Mouse (Mus musculus) kidney, adult 11 months (tissue): Measurements from ENCODE around the gene Erc2.
"Not testable (repeated sequence)": the region's sequence is repeated elsewhere in the genome, so short reads cannot be mapped to it uniquely, and the experiment has no call there.

Source experiments
- DNase-seq: peaks from one replicate; pipeline ENCODE4 v3.0.0; 2022

Erc2 gene

DNA sequence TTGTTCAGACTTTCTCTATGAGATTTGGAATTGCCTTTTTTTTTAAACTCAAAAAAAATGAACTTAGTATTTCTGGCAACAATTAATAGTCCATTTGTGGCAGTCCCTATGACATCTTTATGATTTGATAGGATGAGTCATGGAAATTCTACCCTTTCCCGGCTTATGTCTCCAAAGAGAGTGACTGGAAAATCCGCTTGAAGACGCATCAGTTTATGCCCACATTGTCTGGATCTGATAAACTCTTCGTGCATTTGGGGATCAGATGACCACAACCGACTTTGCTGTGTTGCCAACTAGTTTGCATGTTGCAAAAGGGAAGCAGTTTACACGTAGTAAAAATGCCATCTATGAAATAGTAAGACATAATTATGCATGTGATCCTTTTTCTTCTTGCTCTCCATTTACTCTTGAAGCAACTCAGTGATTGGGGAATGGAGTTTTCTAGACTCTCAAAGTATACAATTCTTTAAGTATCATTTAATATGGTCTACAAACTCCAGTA lies 215.4 kb downstream of the Erc2 start:
- no peak for DNase-seq

DNA sequence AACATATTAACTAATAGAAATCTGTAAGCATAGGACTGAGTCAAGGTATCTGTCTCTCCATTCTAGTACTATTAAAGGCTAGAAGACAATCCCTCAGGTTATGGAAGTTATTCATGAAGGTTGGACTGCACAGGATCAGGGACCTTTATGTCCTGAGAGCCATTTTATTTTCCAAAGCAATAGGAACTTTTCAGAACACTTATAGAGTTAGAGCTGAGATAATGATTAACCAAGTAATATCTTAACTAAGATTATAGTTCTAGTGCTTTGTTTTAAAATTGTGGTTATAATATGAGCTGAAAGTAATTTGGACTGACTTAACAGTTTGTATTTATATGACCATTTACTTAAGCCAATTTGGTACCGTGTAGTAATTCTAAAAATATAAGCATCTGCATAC lies 217.9 kb downstream of the Erc2 start:
- DNase-seq = no peak

DNA sequence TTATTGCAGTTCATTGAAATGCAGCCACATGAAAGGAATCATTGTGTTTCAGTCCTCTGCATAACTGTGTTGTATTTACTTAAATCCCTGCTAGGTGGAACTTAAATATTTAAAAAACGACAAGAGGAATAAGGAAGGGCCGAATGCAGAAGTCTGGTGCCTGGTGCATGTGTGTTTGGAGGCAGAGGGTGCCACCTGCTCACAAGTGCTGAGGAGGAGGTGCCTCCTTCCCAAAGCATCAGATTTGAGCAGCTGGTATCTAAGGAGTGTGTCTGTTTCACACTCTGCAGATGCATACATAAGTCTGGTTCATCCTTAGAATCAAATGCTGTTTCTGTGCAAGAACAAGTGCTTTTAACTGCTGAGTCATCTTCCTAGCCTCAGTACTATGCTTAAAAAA lies 224.6 kb downstream of the Erc2 start:
- no peak for DNase-seq

DNA sequence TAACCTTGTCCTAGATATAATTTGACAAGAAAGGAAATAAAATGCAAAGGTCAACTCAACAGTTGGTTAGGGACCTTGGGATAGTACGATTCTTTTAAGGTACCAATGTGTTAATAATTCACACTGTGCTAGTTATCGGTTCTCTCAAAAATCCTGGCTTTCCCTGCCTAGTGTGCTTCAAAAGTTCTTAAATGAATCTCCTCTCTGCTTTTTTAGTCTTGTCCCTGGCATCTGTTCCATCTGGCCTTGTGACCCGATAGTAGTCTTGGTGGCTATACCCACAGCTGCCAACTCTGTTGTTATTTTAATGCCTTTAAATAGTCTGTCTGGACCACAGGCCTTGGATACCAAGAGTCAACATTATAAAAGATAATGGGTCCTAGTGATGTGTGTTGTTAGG lies 225.1 kb downstream of the Erc2 start:
- peak; percentile 2 for DNase-seq

DNA sequence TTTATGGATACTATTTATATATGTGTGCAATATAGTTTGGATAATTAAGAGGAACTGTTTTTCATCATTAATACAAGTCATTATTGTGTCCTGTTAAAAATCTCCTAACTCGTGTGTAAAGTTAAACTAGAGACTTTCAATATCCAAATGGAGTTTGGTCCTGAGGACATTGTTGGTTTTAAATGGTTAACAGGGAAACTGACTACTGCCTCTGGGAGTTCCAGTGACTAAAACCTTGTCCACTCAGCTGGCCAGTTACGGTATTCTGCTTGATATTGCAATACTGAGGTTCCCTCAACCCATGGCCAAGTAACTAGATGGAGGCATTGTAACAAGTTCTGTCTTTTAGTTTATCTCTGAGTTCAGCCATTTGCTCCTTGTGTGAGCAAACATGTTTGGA lies 229.0 kb downstream of the Erc2 start:
- no peak for DNase-seq

DNA sequence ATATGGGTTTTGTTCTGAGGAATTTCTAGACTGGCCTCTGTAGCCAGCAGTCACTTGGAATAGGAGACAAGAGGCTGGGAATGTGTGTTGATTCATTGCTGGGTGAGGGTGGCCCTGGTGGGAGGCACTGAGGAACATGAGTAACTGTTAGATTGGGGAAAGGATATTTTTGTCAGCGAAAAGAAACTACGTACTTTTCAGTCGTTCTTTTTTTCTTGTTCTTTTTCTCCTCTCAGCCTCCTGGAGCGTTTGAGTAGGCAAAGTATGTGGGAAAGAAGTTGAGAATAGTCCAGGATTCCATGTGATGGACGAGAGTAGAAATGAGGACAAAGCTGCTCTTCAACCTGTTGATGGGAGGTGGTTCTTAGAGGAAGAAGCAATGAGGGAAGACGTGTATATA lies 230.4 kb downstream of the Erc2 start:
- DNase-seq = no peak

DNA sequence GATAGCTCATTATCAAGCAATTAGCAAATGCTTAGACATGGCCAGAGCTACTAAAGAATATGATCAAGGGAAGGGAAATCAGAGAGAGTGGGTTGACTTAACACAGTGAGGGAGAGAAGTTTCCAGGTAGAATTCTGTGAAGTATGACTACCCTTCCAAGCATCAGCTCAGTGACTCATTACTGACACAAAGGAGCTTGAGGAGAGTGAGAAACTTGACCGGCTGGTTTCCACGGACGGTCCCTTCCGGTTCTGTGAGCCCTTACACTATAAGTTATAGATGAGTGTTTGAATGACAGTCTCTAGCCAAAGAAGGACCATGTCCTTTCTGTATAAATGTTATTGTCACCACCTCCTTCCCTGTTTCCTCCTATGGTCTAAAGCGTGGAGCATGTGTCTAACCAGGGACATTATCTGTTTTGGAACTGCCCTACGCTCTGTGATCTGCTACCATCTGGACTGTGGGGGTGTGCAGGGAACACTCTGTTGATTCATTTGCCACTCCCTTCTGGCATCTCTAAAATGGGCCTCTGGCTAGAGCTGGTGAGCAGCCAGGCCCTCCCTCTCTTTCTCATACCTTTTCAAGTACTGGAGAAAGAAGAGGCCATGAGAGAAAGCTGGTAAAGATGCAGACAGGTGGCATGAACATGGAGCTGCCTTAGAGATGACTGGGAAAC lies 238.3 kb downstream of the Erc2 start:
- DNase-seq = no peak

DNA sequence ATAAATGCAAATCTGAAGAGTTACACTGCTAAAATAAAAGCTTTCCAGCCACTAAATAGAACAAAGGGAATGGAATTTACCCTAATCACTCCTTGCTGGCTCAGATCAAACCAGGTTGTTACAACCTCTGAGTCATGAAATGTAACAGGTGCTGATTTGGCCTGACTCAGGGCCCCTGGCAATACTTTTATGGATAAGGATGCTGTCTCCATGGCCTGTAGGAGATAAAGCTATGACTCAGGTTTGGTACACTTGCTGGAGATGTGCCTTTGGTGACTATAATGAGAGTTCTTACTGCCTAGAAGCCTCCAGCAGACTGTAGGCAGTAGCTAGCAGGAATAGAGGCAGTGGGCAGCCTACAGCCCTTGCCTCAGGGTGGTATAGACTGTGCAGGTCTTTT lies 240.1 kb downstream of the Erc2 start:
- DNase-seq = no peak

DNA sequence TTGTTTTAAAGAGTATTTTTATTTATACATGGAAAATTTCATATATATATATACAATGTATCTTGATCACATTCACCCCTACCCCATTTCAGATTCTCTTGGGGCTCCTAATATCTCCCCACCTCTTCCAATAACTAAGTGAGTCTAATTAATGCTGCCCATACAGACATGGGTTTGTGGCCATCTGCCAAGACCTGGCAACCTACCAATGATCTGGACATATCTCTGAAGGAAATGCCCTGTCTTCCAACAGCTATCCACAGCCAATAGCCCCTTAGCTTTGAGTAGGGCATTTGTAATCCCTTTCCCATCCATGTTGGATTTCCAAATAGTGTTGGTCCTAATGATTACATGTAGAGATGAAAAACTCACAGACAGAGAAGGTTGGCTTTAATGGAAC lies 245.2 kb downstream of the Erc2 start:
- DNase-seq = no peak

DNA sequence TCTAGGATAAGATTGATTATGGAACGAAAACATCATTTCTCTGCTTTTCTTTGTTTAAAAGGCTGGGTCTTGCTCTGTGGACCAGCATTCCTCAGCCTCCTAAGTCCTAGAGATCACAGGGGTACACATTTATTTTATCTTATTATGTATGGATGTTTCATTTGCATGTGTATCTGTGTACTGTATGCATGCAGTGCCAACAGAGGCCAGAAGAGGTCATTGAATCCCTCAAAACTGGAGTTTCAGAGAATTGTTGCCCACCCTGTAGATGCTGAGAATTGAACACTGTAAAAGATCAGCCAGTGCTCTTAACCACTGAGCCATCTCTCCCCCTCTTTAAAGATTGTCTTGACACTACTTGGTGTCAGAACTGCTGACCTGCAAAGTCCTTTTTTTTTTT lies 251.4 kb downstream of the Erc2 start:
- no peak for DNase-seq

DNA sequence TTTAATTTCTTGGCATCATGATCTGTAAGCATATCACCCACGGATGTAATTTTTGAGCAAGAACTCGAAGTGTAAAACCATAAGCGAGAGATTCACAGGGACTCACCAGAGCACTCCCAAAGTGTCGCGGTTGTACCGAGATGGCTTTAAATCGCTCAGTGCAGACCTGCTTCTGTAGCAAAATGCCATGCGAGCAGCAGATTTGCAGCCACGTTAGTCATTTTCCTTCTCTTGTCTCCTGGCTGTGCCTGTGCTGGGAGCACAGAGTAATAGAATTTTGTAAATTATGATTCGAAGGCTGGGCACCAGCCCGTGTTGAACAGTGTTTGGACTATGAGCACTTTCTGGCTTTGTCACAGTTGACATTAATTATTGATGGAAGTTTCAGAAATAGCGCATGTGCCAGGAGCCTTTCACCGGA lies 253.8 kb downstream of the Erc2 start:
- DNase-seq = peak; percentile 26

DNA sequence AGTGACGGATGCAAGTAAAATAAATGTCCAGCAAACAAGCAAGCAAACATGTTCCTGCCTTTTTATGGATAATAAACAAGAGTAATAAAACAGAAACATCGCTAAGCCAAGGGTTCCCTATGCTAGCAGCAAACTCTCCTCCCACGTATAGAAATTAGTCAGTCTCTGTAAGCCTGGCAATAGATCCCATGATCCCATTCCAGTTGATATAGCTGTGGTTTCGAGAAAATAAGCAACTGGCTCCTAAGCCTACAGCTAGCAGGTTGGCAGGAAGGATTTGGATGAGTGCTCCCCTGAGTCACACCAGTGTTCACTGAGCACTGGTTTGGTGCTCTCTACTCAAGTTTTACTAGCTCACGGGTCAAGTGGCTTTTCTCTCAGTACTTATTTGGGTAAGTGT lies 259.7 kb downstream of the Erc2 start:
- DNase-seq = no peak

DNA sequence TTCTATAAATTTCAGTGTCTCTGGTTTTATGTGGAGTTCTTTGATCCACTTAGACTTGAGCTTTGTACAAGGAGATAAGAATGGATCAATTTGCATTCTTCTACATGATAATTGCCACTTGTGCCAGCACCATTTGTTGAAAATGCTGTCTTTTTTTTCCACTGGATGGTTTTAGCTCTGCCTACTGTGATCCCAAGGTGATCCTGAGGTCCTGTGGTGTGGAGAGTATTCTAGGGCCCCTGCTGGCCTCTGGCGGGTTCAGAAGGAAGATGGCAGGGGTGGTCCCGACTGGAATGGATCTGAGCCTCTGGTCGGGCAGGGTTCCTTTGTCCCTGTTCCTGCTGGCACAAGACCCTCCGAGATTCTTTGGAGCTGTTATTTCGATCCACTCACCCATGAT lies 264.1 kb downstream of the Erc2 start:
- not testable (repeated sequence) for DNase-seq

DNA sequence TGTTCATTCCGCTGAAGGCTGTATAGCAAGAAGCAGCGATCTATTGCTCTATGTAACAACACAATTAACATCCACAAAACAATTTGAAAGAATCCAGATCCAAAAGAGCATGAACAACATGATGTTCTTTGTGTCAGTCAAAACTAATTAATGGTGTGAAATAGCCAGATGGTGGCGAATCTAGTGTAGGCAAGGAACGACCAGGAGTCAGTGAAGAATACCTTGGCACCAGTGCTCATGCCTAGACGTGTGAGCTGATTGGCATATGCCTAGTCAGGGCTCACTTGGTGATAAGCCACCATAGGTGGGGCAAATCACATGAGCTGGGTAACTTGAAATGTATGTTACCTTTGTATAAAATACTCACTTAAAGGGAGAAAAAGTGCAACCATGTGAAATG lies 265.3 kb downstream of the Erc2 start:
- no peak for DNase-seq

DNA sequence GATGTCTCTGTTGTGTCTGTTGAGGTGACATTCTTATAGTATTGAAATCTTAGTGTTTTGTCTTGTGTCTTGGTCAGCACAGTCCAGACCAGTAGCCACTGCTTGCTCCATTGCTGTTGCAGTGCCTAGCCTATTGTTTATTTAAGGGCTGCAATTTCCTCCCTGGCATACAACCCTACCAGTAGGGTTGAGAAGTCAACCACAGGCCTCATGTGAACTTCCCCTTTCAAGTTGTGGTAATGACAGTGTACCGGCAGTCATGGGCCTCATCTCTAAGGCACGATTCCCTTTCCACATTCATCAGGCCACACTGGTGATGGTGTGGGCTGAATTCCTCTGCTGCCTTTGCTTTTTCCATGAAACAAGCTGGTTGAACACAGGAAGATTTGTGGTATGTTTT lies 267.4 kb downstream of the Erc2 start:
- DNase-seq = no peak

DNA sequence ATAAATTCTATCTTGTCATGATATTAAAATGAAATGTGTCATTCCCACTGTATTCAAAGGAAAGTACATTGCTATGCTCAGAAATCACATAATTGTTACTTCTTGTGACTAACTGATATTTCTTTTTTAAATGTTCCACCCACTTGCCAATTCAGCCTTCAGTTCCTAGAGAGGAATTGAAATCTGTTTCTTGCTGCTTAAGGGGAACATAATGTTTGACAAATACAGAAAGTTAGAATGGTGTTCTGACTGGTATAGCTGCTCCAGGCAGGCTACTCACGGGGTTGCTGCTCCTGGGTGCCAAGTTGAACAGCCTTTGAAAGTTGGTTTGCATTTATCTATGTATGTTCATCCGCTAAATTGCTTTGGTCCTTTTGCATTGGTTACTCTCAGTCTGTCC lies 270.2 kb downstream of the Erc2 start:
- no peak for DNase-seq

DNA sequence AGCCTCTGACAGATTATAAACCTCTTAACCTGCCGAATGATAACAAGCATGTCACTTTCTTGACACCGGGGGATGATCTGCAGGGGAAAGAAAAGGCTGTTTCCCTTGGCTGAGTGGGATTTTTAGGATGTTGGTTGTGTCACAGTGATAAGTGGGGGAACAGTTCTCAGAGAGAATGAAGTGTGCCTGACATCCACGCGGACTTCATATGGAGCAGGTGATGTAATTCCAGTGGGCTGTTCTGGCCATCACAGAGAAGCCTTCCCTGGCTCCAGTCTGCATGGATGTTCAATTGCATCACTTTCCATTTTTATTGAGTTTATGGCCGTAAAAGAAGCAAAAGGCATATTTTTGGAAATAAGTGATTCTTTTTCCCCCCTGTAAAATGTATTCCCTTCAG lies 279.5 kb downstream of the Erc2 start:
- DNase-seq = no peak

DNA sequence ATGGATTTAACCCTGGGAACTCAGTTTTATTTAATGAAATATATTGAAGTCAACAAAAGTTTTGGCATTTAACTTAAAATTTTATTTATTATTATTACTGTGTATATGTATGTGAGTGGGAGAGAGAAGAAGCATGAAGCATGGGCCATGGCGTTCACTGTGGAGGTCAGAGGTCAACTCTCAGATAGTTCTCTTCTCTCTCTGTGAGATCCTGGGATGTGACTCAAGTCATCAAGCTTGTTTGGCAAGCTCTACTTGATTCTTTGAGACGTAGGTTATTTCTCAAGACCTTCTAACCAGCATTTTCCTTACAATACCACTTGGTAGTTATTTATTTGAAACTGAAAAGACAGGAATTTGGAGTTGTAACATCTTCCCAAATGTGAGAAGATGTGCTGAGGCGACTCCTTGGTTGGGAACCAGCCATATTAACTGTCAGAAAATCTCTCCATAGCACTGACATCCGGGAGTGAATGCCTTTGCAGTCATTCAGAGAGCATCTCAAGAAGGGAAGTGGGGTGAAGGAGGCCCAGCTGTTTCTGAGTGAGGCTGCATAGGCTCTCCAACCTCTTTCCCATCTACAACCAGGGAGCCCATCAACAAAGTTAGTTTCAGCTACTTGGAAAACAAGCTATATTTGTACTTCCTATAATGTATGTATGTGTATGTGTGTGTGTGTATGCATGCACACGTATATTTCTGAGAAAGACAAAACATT lies 299.6 kb downstream of the Erc2 start:
- DNase-seq = no peak

DNA sequence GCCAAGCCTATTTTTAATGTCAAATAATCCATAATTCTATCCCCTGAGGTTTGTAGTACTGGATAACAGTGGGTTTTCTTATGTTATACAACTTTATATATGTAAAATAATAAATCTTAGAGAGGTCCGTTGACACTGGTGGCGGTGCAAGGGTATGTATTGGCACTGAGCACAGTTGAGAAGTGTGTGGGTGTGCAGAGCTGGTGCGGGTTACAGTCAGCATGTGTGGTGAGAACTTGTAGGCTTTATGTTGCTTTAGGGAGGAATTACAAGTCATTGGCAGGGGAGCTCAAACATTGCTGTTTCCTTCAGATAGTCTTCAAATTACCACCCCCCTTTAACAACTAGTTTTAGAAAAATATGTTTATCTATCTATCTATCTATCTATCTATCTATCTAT lies 305.1 kb downstream of the Erc2 start:
- DNase-seq = no peak

DNA sequence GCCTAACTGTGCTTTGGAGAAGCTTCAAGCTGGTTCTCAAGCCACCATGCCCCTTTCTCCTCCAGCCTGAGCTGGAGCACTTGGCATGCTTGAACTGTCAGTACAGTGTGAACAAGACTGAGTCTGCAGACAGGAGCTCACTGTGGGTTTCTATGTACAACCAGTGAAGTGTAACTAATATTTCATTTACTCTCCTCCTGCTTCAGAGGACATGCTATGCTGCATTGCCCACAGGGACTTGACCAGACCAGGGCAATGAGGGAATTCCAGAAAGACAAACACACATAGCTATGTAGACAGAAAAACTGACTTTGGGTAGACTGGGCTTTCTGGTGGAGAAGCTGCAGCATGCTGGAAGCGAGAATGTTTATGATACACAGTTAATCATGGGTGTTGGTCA lies 311.3 kb downstream of the Erc2 start:
- DNase-seq = no peak

DNA sequence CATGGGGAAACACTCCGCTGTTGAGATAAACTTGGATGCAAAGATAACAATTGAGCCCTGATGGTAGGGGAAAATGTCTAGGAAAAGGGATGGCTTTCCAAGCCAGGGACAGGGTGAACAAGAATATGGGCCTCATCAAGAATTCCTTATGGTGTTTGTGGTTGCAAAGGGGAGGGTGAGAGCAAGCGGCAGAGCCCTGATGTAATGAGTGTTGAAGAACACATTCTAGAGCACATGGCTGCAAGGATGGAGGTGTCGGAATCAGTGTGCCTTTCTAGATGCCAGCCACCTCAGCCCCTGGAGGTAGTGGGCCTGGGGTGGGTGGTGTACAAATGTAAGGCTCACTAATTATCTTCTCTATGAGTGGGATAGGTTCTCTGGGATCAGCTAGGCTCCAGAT lies 313.5 kb downstream of the Erc2 start:
- no peak for DNase-seq

DNA sequence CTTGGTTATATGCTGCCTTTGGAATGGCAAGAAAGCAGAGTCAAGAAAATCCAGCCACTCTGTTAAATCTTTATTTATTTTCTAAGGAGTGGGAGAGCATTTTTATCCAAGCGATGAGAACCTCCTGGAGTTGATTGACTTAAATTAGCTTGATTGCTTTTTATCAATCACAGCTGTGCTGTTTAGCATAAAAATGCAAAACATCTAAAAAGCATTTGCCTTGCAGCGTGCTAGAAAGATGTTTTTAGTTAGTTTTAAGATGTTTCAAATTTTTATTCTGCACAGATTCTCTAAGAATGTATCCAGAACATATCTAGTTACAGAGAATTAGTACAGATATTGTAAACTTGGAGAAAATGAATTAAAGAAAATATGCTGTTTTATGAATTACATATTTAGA lies 315.7 kb downstream of the Erc2 start:
- no peak for DNase-seq

DNA sequence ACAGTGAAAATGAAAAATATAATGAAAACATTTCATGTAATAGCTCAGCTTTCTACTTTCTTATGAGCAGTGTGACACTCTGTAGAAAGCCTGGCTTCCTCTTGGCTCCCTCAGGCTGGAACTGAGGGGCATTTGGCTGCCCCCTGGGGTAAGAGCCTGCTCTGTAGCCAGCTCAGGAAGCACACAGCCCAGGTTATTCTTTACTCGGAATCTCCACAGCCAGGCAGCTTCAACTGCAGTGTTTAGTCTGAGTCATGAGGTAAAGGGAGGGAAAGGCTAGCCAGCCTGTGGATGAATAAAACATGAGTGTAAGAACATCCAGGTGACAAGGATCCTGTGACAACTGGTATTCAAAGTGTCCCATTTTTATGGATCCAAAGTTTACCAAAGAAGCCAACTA lies 323.0 kb downstream of the Erc2 start:
- DNase-seq = peak; percentile 64

DNA sequence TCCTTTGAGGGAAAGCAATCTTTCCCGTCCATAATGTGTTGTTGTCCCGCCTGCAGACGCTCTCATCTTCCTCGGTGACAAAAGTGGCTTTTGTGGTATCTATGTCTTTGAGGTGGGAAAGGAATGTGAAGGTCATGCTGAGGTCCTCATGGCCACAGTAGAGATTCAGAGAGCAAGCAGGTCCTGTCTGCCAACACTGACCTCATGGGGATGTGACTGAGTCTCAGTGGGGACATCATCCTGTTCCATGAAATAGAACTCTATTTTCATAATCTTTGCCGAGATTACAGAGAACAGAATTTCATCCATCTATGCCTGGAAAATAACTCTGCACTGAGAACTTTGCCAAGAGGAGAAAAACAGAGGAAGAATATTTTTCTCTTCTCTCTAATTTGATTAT lies 324.0 kb downstream of the Erc2 start:
- no peak for DNase-seq

DNA sequence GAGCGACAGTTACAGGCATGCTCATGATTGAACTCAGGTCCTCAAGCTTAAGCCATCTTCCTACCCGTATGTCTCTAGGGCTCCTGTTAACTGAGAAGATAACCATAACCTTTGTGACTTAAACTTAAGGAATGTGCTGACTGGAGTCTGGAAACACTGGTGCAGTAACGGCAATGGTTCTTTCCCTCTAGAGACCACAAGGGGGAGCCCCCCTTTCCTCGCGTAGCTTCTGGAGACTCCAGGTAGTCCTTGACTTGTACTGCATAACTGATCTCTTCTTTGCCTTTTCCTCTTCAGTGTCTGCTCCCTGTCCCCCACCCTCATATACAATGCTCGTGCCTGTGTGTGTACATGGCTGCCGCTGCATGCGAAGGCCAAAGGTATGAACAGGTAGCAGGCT lies 326.2 kb downstream of the Erc2 start:
- no peak for DNase-seq
